Mouse (Mus musculus): ENCODE measurements around the gene Atp2a1.
"Not testable (repeated sequence)": the region's sequence is repeated elsewhere in the genome, so short reads cannot be mapped to it uniquely, and the experiment has no call there.

Atp2a1 gene

GRCm38 (mm10) chr7:126463004-126463403 lies at the start of gene Atp2a1:
Gene Atp2a1, minus strand, starts transcription at chr7:126463108.
- ATAC-seq (ENCODE audit: low TSS enrichment): no peak

GRCm38 (mm10) chr7:126511287-126511686 lies 48.4 kb upstream of the Atp2a1 start:
- ATAC-seq (ENCODE audit: low TSS enrichment): no peak

GRCm38 (mm10) chr7:126507126-126507778 lies 44.3 kb upstream of the Atp2a1 start:
- no peak for ATAC-seq (ENCODE audit: low TSS enrichment)

GRCm38 (mm10) chr7:126504913-126505312 lies 42.0 kb upstream of the Atp2a1 start:
- no peak for ATAC-seq (ENCODE audit: low TSS enrichment)

- peak; percentile 84 for ATAC-seq (ENCODE audit: low TSS enrichment)
Observed at GRCm38 (mm10) chr7:126503273-126503878, 40.5 kb upstream of the Atp2a1 start, which contains the start of gene Atxn2l. Gene Atxn2l, minus strand, starts transcription at chr7:126503437.

- no peak for ATAC-seq (ENCODE audit: low TSS enrichment)
Observed at GRCm38 (mm10) chr7:126502751-126503150, 39.8 kb upstream of the Atp2a1 start.

GRCm38 (mm10) chr7:126502023-126502741 lies 39.3 kb upstream of the Atp2a1 start:
- ATAC-seq (ENCODE audit: low TSS enrichment): peak; percentile 81

- ATAC-seq (ENCODE audit: low TSS enrichment): no peak
Observed at GRCm38 (mm10) chr7:126501684-126502022, 38.7 kb upstream of the Atp2a1 start.

- no peak for ATAC-seq (ENCODE audit: low TSS enrichment)
Observed at GRCm38 (mm10) chr7:126499416-126499815, 36.5 kb upstream of the Atp2a1 start.

- ATAC-seq (ENCODE audit: low TSS enrichment): no peak
Observed at GRCm38 (mm10) chr7:126497966-126498365, 35.1 kb upstream of the Atp2a1 start.

- no peak for ATAC-seq (ENCODE audit: low TSS enrichment)
Observed at GRCm38 (mm10) chr7:126496475-126496874, 33.6 kb upstream of the Atp2a1 start.

GRCm38 (mm10) chr7:126494120-126494519 lies 31.2 kb upstream of the Atp2a1 start:
- no peak for ATAC-seq (ENCODE audit: low TSS enrichment)

- no peak for ATAC-seq (ENCODE audit: low TSS enrichment)
Observed at GRCm38 (mm10) chr7:126491973-126492372, 29.1 kb upstream of the Atp2a1 start.

GRCm38 (mm10) chr7:126491005-126491404 lies 28.1 kb upstream of the Atp2a1 start:
- no peak for ATAC-seq (ENCODE audit: low TSS enrichment)

GRCm38 (mm10) chr7:126487617-126488385 lies 24.9 kb upstream of the Atp2a1 start:
- ATAC-seq (ENCODE audit: low TSS enrichment): not testable (repeated sequence)

GRCm38 (mm10) chr7:126487052-126487483 lies 24.2 kb upstream of the Atp2a1 start, which contains the start of gene Tufm:
Gene Tufm, plus strand, starts transcription at chr7:126487361.
- peak; percentile 96 for ATAC-seq (ENCODE audit: low TSS enrichment)

- ATAC-seq (ENCODE audit: low TSS enrichment): peak; percentile 47
Observed at GRCm38 (mm10) chr7:126482392-126482871, 19.5 kb upstream of the Atp2a1 start.

- no peak for ATAC-seq (ENCODE audit: low TSS enrichment)
Observed at GRCm38 (mm10) chr7:126481699-126482098, 18.8 kb upstream of the Atp2a1 start.

GRCm38 (mm10) chr7:126474993-126475581 lies 12.2 kb upstream of the Atp2a1 start, which contains the start of gene Sh2b1:
Gene Sh2b1, minus strand, starts transcription at chr7:126475424.
- ATAC-seq (ENCODE audit: low TSS enrichment): peak; percentile 95

- no peak for ATAC-seq (ENCODE audit: low TSS enrichment)
Observed at GRCm38 (mm10) chr7:126474486-126474955, 11.6 kb upstream of the Atp2a1 start.

- ATAC-seq (ENCODE audit: low TSS enrichment): no peak
Observed at GRCm38 (mm10) chr7:126473470-126474086, 10.7 kb upstream of the Atp2a1 start.
